Mouse (Mus musculus) T-helper 17 cell (primary cell): Measurements from ENCODE around the gene Rnf123.
"Not testable (repeated sequence)": the region's sequence is repeated elsewhere in the genome, so short reads cannot be mapped to it uniquely, and the experiment has no call there.

ENCODE experiments used
- in situ Hi-C, 2 experiments: fragments of 300-600 bp; cut with MboI, MseI; formaldehyde crosslinking; loops; 1 replicate in 1 of 2; 2 replicates in 1 of 2; pipeline ENCODE4 v1.15.1; 2025; ENCODE audit warnings: high pct_unique_total_duplicates in 2 of 2

Rnf123 gene

DNA sequence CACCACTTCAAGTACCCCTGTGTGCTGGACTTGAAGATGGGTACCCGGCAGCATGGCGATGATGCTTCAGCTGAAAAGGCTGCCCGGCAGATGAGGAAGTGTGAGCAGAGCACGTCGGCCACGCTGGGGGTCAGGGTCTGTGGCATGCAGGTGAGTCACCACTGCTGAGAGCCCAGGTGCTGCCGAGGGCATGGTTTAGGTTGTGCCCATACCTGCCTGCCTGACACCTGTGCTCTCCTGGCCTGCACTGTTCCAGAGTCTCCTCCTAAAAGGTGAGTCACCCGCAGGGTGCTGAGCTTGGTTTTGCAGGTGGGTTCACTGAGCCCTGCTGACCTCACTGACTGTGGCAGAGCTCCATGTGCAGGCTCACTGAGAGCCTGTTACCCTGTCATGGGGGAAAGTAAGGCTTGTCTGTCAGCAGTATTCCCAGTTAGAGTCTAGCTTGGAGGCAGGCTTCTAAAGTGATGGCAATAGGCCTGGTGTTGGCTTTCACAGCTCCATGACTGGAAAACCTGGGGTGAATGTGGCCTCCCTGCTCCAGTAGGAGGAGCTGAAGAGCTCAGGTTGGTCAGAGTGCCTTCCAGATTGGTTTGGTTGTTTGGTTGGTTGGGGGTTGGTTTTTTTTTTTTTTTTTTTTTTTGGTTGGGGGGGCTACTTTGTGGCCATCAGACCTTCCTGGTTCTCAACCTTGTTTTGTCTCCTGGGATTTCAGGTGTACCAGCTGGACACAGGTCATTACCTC is 38.2 kb downstream of the Rnf123 start:
- in situ Hi-C loops = loop anchor here (5.0 to 25.0 kb wide), 2 partner anchors 43 to 1208 kb away; partner anchors contain the start of gene Ip6k1 (in 1 of the 2)

DNA sequence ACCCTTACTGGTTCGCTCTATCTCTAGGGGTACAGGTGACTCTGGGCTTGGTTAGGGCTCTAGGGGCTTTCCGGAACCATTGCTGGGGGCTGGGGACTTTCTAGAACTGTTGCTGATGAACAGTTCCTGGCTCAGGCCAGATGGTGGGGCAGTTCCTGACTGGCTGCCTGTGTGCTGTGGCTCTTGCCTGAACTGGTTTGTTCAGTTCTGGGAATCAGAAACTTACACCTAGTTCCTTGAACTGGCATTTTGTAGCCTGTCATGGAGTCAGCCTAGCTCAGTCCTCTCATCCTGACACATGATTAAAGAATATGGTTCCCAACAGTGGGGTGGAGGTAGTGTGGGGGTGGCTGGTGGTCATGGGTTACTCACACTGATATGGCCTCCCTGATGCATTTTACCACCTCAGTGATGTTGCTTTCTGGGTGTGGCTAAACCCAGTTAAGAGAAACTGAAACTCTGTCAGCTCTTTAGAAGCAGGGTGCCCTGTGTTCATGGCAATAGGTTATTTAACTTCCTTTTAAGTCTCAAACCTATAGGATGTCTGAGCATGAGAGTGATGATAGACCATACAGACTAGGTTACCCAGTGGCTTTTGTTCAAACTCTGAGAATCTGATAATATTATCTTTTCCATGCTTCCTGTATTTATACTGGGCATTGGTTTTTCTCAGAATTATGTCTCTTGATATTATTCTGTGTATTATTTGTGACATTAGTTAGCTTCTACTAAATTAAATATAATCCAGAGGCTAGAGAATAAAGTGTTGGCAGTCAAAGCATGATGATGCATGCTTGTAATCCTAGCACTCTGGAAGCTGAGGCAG is 47.6 kb downstream of the Rnf123 start:
- in situ Hi-C loops = loop anchor here in 1 of 2 experiments (25.0 kb wide), 1 partner anchor 1198 kb away; no protein-coding TSS in a partner anchor

DNA sequence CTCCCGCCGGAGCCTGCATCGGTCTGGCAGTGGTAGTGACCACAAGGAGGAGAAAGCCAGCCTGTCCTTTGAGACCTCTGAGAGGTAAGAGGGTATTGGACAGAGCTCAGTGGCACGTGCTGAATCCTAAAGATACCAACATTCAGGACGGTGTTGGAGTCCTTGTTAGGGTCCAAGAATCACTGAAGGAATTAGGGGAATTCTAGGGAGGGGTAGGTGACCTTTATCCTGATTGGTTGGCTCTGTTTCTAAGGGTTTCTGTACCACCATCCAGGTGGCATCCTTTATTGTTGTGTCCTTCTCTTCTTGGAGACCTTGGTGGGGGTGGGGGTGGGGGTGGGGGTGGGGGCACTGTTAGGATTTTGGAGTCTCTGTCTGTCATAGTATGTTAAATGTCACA is 51.0 kb downstream of the Rnf123 start:
- in situ Hi-C loops = loop anchor here in 1 of 2 experiments (25.0 kb wide), 1 partner anchor 1195 kb away; no protein-coding TSS in a partner anchor

DNA sequence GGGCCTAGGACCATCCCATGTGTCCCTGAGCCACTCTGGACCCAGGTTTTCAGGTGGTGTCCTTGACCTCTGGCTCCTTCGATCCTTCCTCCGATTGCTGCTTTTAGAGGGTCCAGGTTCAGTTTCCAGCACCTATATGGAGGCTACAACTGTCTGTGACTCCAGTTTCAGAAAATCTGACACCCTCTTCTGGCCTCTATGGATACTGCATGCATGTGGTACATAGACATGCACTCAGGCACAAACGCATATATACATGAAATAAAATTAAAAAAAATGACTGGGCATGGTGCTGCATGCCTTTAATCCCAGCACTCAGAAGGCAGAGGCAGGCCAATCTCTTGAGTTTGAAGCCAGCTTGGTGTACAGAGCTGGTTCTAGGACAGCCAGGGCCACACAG is 55.3 kb downstream of the Rnf123 start:
- in situ Hi-C loops = loop anchor here in 1 of 2 experiments (25.0 kb wide), 1 partner anchor 1191 kb away; no protein-coding TSS in a partner anchor

DNA sequence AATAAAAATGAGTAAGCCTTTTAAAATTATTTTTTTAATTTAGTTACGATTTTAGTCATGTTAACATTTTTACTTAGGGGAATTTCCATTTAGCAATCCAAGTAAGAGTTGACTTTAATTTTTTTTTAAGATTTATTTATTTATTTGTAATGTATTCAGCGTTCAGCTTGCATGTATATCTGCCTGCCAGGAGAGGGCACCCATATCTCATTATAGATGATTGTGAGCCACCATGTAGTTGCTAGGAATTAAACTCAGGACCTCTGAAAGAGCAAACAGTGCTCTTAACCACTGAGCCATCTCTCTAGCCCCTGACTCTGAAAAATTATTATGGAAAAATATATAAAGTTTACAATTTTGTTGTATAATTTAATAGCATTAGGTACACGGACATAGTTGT is 56.6 kb downstream of the Rnf123 start:
- in situ Hi-C loops = loop anchor here in 1 of 2 experiments (25.0 kb wide), 1 partner anchor 1189 kb away; no protein-coding TSS in a partner anchor

DNA sequence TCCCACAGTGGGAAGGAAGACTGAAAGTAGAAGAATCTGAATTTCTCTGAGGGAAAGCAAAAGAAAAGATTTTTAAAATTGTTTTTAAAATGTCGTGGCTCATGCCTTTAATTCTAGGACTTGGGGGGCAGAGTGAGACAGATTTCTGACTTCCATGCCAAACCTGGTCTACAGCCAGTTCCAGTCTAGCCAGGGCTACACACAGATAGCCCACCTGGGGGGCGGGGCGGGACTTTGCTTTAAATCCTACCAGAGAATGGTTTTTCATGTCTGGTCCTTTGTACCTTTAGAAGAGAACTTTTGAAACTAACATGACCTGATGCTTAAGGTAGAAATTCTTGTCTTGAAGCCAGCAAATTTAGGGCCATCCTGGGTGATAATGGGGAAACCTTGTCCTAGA is 59.9 kb downstream of the Rnf123 start:
- in situ Hi-C loops = no loop called here

DNA sequence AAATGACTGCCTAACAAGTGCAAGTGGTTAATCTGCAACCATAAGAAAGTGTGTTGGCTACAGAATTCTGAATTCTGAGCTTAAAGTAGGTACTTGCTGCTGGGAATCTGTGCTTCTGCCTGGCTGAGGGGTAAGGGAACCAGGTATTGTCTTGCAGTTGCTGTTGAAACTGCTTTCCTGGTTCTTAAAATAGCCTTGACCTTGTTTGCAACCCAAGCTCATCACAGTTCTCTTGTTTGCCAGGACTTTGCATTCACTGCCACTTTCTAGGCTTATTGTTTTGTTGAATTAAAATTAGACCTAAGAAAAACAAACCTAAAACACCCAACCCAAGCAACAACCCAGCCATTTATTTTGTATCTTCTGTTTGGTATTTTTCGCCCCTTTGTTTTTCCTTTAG is 62.4 kb downstream of the Rnf123 start:
- in situ Hi-C loops = no loop called here

DNA sequence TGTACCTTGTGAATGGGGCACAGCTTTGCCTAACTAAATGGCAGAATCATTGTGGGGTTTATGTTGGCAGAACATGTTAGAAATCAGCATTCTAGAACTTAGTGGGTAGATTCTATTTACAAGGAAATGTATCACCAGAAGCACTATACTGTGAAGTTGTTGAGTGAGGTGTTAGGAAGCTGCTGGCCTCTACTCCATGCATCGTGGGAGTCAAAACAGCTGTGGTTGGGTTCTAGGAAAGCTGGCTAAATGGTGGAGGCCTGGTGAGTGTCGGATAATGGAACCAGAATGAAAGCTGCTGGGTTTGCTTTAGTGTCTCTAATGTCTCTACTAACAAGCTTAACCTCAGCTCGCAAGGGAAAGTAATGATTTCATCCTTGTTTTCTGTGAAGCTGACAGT is 66.0 kb downstream of the Rnf123 start:
- in situ Hi-C loops = no loop called here

DNA sequence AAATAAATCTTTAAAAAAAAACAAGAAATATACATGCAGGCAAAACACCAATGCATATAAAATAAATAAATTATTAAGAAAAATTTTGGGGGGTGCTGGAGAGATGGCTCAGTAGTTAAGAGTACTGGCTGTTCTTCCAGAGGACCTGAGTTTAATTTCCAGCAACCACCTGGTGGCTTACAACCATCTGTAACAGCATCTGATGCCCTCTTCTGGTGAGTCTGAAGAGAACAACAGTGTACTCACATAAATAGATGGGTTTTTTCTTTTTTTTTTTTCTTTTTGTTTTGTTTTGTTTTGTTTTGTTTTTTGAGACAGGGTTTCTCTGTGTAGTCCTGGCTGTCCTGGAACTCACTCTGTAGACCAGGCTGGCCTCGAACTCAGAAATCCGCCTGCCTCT is 69.6 kb downstream of the Rnf123 start:
- in situ Hi-C loops = not testable (repeated sequence)

DNA sequence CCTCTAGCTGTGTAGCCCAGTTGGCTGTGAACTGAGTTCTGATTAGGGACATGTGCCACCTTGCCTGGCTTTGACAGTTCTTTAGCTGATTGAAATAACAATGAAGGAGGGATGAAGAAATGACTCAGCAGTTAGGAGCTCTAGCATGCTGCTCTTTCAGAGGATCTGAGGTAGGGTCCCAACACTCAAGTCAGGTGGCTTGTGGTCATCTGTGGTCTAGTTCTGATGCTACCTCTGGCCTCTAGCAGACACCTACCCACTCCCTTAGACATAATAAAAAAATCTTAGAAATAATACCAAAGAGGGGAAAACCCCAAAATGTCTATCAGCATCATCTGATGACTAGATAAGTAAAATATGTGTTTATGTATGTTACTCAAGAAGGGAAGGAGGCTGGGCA is 72.8 kb downstream of the Rnf123 start:
- in situ Hi-C loops = no loop called here

DNA sequence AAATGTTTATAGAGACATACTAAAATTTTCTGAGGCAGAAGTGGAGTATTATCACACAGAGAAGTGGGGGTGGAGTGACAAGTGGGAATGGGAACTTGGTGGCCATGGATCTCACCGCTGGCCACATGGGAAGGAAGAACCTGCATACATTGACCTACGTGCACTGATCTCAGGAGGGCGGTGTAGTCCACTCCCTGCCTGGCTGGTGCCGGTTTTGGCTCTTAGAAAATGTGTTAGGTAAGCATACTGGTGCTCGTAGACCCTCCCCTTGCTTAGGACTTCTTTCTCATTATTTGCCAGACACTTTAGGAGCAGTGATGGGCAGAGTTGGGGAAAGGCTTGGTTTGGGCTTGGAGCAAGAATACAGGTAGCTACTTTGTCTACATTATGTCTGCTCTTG is 75.1 kb downstream of the Rnf123 start:
- in situ Hi-C loops = no loop called here

DNA sequence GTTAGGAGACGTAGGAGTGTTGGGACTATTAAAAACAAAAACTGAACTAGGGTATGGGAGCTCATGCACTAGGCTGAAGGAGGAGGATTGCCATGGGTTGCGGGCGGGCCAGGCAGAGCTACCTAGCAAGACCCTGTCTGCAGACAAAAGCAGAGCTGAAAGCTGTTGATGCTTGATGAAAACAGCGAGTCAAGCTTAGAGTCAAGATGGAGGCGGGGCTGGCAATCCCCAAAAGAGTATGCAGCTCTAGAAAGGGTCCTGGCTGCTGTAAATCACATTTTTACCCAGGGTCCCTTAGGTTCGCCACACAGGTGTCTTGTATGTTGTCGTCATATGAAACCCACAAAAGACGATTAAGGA is 79.6 kb downstream of the Rnf123 start:
- in situ Hi-C loops = loop anchor here in 1 of 2 experiments (5.0 kb wide), 1 partner anchor 44 kb away; the partner anchor contains the start of gene Gmppb

DNA sequence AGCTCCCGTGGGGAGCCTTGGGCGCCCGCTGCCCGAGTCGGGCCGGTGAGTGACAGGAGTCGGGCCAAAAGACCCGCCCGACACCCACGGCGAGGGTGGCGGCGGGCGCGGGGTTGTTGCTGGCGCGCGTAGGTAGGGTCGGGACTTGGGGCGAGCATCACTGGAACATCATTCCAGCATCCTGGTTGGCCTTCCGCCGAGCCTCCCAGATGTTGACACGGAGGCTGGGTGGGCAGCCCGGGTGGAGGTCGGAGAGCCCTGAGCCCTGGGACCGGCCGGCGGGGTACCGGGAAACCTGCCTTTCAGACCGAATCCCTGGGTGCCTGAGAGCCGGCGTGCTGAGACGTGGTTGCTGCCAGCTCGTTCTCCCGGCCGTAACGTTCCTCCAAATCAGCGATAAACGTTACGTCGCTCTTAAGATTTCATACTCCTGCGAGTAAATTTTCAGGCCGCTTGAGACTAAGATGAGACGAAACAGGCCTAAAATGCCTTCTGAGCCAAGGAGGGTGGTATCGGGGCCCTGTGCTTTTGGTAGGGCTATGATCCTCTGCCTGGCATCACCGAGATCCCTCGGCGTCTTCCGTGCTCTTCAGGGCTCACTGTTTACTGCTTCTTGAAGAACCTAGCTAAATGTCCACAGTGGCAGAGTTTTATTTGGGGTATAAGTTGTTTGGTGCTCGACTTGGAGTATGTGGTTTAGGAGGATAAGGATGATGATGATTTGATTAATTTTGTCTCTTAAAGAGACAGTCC is 80.2 kb downstream of the Rnf123 start:
- in situ Hi-C loops = loop anchor here in 1 of 2 experiments (5.0 kb wide), 1 partner anchor 44 kb away; the partner anchor contains the start of gene Gmppb

DNA sequence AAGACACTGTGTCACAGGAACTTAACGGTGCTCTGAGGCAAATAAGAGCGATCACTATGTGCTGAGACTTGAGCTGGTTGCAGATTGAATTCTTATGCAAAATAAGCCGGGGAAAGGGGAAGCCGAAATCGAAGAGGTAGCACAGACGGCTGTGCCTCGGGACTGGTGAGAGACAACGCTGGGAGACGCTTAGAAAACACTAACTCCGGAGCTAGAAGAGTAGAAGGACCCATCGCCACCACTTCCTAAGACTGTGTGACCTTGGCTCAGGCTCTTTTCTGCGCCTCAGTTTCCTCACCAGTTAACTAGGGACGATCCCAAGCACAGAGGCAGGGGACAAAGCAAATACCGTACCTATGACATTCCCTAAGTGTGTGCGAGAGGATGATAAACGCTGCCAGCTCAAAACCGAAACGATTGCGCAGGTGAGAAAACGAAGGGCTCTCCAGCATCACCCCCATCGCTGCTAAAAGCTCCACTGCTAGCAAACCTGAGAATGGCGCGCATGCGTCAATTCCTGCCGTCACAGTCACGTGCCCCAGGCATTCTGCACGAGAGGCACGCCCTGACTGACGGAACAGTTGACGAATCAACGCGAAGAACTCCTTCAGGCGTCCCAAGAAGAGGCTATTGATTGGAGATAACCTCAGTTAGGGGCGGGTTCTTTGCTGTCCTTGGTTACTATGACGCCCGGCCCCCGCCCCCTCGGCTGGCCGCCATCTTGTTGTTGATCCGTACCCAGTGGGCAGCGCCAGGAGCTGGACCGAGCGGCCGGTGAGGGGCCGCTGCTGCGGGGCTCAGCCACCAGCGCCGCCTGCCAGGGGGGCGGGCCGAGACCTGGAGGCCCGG is 81.0 kb downstream of the Rnf123 start, which contains the start of gene Ip6k1:
Gene Ip6k1 (plus strand): TSS at position 580 of the 849 bp plus-strand sequence.
- in situ Hi-C loops = loop anchor here in 1 of 2 experiments (5.0 kb wide), 1 partner anchor 45 kb away; the partner anchor contains the start of gene Gmppb
